Mouse (Mus musculus) c-Kit-positive CD71-positive TER-119-negative erythroid progenitor cells, embryonic 14.5 days (primary cell): Measurements from ENCODE around the gene Ifnz.
"Not testable (repeated sequence)": the region's sequence is repeated elsewhere in the genome, so short reads cannot be mapped to it uniquely, and the experiment has no call there.

ENCODE experiments used
- DNase-seq: peaks from one replicate; pipeline ENCODE4 v3.0.0-alpha.2; 2013; ENCODE audit warnings: low read depth

Gene Ifnz

GRCm38 (mm10) chr4:88781831-88782230 is at the start of gene Ifnz:
Gene Ifnz (plus strand): TSS chr4:88782131.
- not testable (repeated sequence) for DNase-seq

- DNase-seq = peak; percentile 35
Measured at GRCm38 (mm10) chr4:88738480-88738879, 43.5 kb upstream of the Ifnz start.

GRCm38 (mm10) chr4:88739036-88739435 is 42.9 kb upstream of the Ifnz start:
- no peak for DNase-seq

GRCm38 (mm10) chr4:88741426-88741825 is 40.5 kb upstream of the Ifnz start:
- no peak for DNase-seq

DNA sequence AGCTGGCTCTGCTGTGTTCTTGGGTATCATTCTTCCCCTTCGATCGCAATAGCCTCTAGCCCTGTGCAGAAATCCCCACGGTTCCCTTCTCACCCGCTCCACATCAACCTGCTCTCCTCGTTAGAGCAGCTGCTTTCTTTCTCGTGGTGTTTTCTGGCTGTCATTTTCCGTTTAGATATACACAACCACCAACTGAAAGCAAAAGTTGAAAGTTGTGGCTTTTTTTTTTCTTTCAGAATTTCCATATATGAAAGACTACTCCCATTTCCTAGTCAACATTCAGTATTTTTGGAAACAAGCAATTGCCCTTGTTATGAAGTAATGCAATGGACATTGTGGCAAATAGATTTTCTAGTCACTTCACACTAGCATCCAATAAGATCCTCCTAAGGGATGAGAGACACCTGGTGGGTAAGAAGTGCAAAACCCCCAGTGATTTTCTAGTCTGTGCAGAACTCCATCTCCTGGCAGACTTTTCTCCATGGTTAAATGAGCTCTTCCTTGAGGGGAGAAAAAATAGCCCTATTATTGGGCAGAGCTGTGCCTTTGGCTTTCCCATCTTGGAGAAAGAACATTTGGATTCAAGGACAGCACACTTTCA is 39.1 kb upstream of the Ifnz start:
- no peak for DNase-seq

DNA sequence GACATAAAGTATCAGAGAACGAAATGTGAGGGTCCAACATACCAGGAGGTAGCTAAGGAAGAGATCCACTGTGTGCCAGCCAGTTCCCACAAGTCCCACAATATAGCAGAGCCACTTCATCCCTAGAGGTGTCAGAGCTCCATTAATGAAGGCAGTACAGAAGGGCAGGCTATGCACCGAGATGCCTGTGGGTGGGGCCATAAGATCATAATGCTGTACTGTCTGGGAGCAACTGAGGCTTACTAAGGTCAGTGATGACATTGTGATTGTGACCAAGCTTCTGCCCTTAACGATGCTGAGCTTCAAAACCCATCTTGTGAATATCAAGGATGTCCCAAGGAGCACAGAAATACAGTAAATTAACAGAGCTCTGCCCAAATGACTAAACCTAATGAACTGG is 37.7 kb upstream of the Ifnz start:
- no peak for DNase-seq

DNA sequence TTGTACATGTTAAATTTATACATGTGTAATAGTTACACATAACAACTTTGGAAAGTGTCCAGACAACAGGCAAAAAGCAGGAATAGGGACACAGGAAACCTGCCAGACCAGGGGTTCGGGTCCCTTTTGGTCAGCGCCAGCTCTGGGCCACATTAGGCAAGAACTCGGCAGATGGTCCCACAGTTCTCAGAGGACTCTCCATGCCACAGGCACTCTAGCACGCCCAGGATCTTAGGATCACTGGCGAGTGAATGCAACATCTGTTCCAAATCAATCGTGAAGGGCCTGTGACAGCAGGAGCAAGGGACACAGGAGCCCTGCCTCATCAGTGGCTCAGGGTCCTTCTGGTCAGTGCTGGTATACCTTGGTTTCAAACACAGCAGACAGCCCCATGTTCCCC is 32.0 kb upstream of the Ifnz start:
- DNase-seq = no peak

DNA sequence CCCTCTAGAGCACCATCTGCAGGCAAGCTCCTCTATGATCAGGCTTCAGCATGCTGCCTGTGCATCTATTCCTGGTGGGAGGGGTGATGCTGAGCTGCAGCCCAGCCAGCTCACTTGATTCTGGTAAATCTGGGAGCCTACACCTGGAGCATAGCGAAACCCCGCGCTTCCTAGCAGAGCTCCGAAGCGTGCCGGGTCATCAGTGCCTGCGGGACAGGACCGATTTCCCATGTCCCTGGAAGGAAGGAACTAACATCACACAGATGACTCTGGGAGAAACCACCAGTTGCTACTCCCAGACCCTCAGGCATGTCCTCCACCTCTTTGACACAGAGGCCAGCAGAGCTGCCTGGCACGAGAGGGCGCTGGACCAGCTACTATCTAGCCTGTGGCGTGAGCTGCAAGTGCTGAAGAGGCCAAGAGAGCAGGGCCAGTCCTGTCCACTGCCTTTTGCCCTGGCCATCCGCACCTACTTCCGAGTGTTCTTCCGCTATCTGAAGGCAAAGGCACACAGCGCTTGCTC is 27.1 kb upstream of the Ifnz start, which contains the start of gene Gm13271:
Gm13271 (plus strand) TSS at position 51 of the 523 bp plus-strand sequence.
- DNase-seq = not testable (repeated sequence)

DNA sequence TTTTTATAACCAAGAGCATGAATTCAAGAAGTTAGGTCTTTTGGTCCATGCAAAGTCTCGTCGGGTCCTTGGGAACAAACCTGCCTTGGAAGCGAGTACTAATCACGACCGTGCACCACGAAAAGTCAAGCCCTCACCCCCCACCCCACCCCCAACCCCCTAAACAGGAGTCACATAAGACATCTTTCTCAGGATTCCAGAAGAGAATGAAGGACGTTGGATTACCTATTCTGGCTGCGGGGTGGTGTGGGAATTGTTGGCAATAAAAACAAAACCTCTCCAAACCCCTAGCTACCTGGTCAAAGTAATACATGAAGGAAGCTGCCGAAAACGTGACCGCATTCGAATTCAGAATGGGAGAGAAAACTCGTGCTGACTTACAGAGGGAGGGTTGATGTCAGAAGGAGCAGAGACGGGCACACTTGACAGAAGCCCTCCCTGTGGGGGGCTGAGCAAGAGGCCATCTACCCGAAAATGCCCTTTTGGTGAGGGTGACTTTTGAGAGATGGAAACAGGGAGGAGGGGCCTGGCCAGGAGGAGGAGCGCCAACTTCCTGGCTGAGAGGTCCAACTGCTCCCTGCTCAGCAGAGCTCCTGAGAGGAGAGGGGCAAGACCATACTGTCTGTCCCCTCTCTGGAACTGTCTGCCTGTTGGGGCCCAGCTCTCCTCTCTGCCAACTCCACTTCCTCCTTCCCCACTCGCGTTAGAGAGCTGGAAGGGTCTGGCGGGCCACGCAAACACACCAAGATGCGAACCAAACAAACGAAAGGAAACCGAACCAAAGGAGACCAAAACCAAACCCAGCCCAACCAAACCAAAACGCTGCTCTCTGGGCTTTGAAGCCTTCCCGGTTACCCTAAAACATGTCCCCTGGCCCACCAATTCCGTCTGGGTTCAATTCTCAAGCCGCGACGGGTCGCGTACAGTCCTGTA is 25.1 kb upstream of the Ifnz start:
- not testable (repeated sequence) for DNase-seq

DNA sequence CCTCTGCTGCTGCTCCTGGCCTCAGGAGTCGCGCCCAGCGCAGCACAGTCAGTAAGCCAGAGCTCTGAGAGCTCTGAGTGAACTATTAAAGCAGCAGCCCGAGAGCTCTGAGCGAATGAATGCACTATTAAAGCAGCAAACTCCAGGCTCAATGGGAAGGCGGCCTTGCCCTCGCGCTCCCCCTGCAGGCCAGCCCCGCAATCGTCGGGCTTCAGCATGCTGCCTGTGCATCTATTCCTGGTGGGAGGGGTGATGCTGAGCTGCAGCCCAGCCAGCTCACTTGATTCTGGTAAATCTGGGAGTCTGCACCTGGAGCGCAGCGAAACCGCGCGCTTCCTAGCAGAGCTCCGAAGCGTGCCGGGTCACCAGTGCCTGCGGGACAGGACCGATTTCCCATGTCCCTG is 24.3 kb upstream of the Ifnz start:
- DNase-seq = not testable (repeated sequence)

- DNase-seq = not testable (repeated sequence)
Measured at GRCm38 (mm10) chr4:88758751-88759150, 23.2 kb upstream of the Ifnz start.

DNA sequence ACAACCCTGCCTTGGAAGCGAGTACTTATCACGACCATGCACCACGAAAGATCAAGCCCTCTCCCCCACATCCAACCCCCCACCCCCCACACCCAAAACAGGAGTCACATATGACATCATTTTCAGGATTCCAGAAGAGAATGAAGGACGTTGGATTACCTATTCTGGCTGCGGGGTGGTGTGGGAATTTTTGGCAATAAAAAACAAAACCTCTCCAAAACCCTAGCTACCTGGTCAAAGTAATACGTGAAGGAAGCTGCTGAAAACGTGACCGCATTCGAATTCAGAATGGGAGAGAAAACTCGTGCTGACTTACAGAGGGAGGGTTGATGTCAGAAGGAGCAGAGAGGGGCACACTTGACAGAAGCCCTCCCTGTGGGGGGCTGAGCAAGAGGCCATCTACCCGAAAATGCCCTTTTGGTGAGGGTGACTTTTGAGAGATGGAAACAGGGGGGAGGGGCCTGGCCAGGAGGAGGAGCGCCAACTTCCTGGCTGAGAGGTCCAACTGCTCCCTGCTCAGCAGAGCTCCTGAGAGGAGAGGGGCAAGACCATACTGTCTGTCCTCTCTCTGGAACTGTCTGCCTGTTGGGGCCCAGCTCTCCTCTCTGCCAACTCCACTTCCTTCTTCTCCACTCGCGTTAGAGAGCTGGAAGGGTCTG is 22.2 kb upstream of the Ifnz start, which contains the start of gene Gm13283:
Gm13283 (plus strand) TSS at position 510 of the 659 bp plus-strand sequence.
- not testable (repeated sequence) for DNase-seq

GRCm38 (mm10) chr4:88760431-88760830 is 21.5 kb upstream of the Ifnz start:
- not testable (repeated sequence) for DNase-seq

DNA sequence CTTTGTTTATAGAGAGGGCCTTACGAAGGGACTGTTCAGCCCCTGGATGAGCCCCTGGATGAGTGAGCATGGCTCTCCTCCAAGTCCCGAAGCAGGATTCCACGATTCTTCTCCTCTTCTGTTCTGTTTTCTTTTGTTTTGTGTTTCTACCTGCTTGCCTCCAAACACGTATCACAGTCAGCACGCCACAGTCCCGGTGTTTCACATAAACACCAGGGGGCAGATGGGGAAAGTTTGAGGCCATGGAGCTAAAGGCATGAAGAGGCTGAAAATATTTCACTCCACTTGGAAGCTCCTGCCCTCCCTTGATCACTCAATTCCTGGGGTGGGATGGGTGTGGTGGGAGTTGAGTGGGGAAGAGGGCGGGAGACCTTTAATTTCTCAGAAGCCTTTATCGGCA is 20.2 kb upstream of the Ifnz start:
- not testable (repeated sequence) for DNase-seq

- not testable (repeated sequence) for DNase-seq
Measured at GRCm38 (mm10) chr4:88762341-88762740, 19.6 kb upstream of the Ifnz start.

DNA sequence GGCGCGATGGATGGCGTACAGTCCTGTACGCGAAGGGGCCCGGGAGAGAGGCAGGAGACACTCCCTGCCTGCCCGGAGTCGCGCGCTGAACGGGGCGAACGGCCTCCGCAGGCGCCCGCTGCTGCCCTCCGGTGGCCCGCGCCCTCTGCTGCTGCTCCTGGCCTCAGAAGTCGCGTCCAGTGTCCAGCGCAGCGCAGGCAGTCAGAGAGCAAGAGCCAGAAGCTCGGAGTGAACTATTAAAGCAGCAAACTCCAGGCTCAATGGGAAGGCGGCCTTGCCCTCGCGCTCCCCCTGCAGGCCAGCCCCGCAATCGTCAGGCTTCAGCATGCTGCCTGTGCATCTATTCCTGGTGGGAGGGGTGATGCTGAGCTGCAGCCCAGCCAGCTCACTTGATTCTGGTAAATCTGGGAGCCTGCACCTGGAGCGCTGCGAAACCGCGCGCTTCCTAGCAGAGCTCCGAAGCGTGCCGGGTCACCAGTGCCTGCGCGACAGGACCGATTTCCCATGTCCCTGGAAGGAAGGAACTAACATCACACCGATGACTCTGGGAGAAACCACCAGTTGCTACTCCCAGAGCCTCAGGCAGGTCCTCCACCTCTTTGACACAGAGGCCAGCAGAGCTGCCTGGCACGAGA is 18.4 kb upstream of the Ifnz start:
- DNase-seq = not testable (repeated sequence)

DNA sequence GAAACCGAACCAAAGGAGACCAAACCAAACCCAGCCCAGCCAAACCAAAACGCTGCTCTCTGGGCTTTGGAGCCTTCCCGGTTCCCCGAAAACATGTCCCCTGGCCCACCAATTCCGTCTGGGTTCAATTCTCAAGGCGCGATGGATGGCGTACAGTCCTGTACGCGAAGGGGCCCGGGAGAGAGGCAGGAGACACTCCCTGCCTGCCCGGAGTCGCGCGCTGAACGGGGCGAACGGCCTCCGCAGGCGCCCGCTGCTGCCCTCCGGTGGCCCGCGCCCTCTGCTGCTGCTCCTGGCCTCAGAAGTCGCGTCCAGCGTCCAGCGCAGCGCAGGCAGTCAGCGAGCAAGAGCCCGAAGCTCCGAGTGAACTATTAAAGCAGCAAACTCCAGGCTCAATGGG is 8.4 kb upstream of the Ifnz start, which contains the start of gene Gm13290:
Gm13290 (plus strand) TSS at position 301 of the 400 bp plus-strand sequence.
- DNase-seq = not testable (repeated sequence)

DNA sequence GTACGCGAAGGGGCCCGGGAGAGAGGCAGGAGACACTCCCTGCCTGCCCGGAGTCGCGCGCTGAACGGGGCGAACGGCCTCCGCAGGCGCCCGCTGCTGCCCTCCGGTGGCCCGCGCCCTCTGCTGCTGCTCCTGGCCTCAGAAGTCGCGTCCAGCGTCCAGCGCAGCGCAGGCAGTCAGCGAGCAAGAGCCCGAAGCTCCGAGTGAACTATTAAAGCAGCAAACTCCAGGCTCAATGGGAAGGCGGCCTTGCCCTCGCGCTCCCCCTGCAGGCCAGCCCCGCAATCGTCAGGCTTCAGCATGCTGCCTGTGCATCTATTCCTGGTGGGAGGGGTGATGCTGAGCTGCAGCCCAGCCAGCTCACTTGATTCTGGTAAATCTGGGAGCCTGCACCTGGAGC is 5.3 kb upstream of the Ifnz start, which contains the start of gene Gm13289:
Gm13289 (plus strand) TSS at position 301 of the 400 bp plus-strand sequence.
- not testable (repeated sequence) for DNase-seq

GRCm38 (mm10) chr4:88779550-88779949 is 2.4 kb upstream of the Ifnz start, which contains the start of gene Gm13272:
Gene Gm13272 (plus strand): TSS chr4:88779850.
- DNase-seq = not testable (repeated sequence)

DNA sequence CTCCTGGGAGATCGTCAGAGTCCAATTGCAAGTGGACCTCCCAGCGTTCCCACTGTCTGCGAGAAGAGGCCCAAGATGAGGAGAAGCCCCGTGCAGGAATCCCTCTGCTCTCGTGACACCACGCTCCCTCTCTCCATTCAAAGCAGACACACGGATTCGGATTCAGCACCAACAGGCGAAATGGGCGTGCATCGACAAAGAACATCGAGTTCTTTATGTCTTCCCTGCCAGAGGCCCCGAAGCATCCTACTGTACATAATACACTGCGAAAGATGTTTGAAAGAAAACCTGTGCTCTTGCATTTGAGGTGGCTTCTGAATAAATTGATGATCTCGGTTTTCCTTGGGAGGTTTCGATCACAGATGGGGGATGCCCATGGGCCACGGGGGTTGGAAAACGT is 1.6 kb upstream of the Ifnz start:
- DNase-seq = not testable (repeated sequence)

DNA sequence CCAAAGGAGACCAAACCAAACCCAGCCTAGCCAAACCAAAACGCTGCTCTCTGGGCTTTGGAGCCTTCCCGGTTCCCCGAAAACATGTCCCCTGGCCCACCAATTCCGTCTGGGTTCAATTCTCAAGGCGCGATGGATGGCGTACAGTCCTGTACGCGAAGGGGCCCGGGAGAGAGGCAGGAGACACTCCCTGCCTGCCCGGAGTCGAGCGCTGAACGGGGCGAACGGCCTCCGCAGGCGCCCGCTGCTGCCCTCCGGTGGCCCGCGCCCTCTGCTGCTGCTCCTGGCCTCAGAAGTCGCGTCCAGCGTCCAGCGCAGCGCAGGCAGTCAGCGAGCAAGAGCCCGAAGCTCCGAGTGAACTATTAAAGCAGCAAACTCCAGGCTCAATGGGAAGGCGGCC is 404 bp downstream of the Ifnz start:
- not testable (repeated sequence) for DNase-seq
